Mouse (Mus musculus): Measurements from ENCODE around the gene Chpf.

DNA sequence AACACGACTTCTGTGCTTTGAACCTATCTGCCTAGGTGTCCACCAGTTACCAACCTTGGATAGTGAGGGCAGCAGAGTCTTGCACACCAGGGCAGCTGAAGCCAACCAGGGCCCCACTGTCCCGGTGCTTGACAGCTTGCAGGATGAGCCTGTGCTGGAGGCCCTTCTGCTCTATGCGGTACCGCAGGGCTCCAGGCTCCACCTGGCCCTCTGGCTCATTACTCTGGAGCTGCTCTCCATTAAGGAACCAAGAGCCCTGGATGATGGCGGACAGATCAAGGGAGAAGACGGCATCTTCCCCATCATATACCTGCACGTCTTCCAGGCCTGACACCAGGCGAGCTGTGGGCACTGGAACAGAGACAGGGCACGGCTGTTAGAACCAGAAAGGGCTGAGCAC, 22.8 kb upstream of the Chpf start:
- TF ChIP-seq GATA1 (IDR thresholded peaks at IDR 0.05; ENCODE audit: borderline replicate concordance, low read length) (no peak), FLI1 (IDR thresholded peaks at IDR 0.05; ENCODE audit: low read length) (no peak)
